Mouse (Mus musculus): Measurements from ENCODE around the gene Nup210l.

The Nup210l gene

DNA sequence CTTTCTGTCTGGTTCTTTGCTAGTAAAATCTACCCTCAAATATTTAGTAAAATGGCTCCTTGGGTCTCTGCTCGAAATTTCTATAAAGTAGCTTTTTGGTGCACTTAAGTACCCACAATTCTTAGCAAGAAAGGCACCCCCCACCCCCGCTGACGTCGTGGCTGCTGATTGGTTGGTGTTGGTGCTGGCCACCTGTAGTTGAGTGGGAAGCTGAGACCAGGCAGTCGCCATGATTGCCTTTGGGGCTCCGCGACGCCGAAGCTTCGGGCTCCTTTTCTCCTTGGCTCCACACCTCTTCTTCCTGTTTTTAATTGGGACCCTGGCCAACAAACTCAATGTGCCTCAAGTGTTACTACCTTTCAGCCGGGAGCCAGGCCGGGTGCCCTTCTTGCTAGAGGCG, at the start of gene Nup210l:
Gene Nup210l, plus strand, starts transcription at position 195 of the 400 bp plus-strand sequence.
- no peak for DNase-seq (ENCODE audit: low read depth, low spot score)

DNA sequence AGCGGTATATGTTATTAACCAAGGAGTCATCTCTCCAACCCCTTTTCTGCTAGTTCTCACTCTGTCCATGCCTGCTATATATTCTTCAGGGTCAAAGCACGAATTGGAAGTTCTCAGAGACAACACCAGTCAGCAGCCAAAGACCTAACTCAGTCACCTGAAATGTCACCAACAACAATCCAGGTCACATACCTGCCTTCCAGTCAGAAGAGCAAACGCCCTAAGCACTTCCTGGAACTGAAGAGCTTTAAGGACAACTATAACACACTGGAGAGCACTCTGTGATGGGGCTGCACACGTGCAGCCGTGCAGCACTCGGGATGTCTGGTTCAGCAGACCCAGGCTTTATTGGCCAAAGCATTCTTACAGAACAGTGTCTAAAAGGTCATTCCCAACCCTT, 42.4 kb upstream of the Nup210l start:
- DNase-seq (ENCODE audit: low read depth, low spot score), result no peak

DNA sequence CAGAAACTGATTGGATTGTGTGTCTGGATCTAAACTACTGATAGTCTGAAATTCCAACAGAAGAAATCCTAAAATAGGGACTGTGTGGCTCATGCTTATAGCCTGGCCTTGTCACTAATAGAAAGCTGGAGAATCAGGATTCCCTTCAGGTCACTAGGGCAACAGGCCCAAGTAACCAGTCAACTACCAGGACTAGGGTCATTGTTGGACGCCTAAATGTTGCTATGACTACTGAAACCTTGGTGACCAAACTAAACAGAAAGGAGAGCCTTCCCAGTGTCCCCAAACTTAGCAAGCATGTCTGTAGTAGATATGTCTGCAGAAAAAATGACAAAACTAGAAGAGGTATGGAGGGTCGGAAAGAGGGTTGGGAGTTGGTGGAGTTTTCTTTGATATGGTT, 41.4 kb upstream of the Nup210l start:
- DNase-seq (ENCODE audit: low read depth, low spot score), result no peak

DNA sequence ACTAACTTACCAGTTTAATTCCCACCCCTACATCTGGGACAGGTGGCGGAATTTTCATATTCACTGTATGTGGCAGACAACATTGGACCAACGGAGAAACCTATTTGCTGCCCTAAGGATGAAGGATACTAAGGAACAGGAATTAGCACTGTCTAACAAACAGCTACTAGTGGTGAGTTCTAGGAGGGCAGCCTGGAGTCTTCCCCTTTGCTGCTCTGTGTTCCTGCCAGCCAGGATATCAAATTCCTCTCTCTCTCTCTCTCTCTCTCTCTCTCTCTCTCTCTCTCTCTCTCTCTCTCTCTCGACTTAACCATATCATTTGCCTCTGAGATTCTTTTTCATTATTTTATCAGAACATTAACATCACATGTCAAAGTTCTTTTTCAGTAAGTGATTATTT, 39.5 kb upstream of the Nup210l start:
- DNase-seq (ENCODE audit: low read depth, low spot score), result no peak

DNA sequence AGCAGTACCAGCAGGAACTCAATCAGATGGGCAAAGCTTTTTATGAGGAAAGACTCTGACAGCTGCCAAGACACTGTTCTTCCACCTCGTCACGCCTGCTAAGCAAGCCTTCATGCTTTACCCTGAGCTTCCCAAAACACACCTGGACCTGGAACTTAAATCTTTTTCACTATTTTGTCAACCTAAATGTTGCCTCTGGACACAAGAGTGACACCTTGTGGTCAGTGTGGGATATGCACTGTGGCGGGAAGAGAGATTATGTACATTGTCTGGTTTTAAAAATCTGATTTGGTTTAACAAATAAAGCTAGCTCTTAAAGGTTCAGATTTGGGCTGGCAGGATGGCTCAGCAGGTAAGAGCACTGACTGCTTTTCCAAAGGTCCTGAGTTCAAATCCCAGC, 38.4 kb upstream of the Nup210l start:
- no peak for DNase-seq (ENCODE audit: low read depth, low spot score)

DNA sequence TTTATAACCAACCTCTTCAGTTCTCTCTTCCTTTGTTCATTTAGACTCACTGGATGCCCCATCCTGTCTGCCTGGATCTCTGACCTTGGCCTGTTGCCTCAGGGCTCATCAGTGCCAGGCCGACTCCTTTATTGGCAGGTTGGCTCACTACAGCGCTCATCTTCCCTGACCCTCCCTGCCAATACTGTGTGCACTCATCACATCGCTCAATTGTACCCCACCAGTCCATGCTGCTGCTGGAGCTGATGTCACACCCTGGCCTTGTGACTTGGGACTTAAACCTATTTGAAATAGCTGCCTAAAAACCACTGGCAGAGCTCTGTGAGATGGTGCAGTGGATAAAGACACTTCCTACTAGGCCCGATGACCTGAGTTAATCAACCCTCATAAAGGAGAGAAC, 36.1 kb upstream of the Nup210l start:
- DNase-seq (ENCODE audit: low read depth, low spot score), result no peak

DNA sequence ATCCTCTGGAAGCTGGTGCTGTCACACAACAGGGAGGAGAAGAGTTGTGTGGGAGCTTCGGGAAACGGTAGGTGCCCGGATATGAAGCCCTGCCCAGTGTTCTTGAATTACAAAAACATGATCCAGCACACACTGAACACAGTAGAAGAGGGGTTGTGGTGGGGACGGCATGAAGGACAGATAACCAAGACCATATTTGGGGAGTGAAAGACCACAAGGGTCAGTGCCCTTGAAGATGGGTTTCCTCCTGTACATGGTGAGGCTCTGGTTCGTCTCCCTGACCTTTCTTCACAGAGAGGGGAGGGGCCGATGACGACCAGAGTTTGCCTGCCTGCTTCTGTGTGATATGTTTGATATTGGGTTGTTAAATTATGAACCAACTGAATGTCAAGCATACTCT, 34.2 kb upstream of the Nup210l start:
- no peak for DNase-seq (ENCODE audit: low read depth, low spot score)

DNA sequence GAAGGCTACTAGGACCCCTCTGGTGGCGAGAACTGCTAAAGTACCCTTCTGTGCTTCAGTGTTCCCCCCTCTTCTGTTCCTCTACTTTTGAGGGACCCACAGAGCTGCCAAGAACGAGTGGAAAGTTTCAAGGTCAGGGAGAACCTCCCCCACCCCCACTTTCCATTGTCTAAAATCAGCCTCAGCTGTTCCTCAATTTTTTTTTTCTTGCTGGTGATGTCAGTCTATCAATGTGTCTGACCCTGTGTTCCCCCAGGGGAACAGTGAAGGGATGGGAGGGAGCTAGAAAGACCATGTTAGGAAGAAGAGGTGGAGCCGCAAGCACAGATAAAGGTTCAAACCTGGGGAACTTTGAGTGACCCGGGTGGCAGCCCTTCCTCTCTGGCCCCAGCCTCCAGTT, 31.6 kb upstream of the Nup210l start, which contains the start of gene Tpm3:
Gene Tpm3, plus strand, starts transcription at position 356 of the 400 bp plus-strand sequence.
- no peak for DNase-seq (ENCODE audit: low read depth, low spot score)

DNA sequence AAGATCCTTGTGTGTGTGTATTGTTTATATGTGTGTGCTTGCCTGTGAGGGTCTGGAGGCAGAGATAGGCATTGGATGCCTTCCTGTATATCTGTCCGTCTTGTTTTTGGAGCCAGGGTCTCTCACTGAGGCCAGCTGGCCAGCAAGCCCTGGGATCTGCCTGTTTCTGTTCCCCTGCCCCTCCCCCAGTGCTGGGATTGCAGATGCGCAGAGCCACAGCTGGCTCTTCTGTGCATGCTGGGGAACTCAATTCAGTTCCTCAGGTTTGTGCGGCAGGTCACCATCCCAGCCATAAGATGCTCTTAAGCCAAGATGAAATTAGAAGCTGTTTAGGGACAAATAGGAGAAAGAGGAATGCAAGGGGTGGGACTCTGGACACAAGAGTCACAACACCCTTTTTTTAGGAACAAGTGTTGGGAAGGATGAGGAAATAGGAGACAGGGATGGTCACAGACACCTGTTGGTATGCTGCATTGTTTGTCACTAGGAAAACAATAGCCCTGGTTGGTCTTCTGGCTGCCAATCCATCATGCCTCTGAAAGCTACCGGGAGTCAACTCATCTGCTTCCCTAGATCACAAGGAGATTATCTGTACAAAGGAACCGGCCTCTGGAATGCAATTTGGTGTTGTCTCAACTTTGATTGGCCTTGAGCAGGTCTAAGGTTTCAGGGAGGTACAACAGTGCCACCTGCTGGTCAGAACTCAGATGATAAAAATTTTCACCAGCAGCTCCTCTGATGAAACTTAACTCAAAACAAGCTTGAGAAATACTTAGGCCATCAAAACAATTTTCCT, 26.8 kb upstream of the Nup210l start:
- DNase-seq (ENCODE audit: low read depth, low spot score), result peak; percentile 74

DNA sequence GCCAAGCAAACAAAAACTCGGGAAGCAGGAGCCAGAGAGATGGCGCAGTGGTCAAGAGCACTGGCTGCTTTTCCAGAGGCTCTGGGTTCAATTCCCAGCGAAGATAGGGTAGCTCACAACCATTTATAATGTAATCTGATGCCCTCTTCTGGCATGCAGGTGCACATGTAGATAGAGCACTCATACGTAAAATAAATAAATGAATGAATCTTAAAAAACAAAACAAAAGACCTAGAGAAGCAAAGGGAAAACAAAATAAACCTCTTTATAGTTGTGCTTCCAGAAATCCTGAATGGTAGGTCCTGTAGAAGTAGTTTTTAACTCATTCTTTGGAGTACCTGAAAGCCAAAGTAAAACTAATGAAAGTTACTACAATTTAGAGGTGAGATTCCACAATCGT, 25.7 kb upstream of the Nup210l start:
- DNase-seq (ENCODE audit: low read depth, low spot score), result no peak

DNA sequence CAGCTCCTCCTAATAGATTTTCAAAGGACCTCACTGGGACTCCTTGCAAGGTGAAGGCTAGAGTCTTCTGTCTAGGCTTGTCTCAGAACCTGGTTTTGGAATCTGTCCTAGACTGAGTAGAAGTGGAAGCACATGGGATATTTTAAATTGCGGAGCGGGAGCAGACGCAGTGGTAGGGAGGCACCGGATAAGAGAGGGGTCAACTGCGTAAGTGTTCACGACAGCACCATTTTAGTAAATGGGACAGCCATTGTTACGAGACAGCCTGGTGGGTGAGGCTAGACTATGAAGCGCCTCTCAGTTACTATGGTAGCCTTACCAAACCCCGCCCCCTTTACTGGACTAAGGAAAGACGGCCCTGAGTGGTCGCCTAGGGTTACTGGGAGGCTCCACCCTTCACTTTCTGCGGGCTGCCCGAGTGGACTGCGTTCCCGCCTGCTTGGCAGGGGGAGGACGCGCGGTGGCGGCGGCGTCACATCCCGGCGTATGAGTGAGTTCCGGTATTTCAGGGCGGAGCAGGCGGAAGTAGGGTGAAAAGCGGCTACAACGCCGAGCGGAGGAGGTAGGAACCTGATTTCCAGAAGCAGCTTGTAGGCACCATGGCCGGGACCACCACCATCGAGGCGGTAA, 24.7 kb upstream of the Nup210l start:
- DNase-seq (ENCODE audit: low read depth, low spot score), result peak; percentile 96

DNA sequence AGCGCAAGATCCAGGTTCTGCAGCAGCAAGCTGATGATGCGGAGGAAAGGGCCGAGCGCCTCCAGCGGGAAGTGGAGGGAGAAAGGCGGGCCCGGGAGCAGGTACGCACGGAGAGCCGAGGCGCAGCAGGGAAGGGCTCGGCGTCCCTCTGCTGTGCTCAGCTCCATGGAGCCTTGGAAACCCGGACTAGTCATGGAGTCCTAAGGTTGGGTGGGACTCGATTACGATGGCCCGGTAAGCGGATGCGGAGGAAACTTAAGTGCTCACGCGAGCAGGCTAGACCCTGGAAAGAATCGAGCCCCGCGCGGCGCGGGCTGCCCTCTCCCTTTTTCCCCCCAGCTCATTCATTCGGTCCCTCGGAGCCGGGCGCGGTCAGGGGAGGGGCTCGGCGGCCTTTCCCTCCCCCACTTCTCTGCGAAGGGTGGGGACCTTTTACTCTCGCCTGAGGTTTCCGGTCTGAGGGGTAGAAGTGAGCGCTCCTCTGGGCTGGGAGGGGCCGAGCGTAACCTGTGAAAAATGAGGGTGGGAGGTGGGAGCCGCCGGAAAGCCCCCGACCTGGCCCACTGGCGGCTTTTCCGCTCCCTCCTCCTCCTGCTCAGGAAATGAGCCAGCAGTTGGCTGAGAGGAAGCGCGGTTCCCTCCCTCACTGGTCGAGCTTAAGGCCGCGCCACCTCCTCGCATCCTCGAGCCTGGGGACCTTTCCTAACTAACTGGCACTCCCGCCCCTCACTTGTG, 24.0 kb upstream of the Nup210l start:
- peak; percentile 74 for DNase-seq (ENCODE audit: low read depth, low spot score)

DNA sequence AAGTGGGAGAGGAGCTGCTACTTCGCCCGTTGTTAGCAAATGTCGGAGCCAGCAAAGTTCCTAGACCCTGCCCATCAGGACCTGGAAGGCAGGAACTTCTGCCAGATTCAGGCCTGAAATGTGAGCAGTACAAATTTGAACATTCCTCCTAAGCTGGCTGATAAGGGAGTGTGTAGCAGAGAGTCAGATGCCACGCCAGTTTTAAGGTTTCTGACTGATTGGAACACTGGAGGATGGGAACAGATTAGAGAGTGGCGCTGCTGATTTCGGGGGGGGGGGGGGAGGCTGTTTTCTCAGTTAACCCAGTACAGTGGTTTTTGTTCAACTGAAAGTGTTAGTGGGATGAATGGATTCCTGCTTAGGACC, 23.5 kb upstream of the Nup210l start:
- DNase-seq (ENCODE audit: low read depth, low spot score), result no peak

DNA sequence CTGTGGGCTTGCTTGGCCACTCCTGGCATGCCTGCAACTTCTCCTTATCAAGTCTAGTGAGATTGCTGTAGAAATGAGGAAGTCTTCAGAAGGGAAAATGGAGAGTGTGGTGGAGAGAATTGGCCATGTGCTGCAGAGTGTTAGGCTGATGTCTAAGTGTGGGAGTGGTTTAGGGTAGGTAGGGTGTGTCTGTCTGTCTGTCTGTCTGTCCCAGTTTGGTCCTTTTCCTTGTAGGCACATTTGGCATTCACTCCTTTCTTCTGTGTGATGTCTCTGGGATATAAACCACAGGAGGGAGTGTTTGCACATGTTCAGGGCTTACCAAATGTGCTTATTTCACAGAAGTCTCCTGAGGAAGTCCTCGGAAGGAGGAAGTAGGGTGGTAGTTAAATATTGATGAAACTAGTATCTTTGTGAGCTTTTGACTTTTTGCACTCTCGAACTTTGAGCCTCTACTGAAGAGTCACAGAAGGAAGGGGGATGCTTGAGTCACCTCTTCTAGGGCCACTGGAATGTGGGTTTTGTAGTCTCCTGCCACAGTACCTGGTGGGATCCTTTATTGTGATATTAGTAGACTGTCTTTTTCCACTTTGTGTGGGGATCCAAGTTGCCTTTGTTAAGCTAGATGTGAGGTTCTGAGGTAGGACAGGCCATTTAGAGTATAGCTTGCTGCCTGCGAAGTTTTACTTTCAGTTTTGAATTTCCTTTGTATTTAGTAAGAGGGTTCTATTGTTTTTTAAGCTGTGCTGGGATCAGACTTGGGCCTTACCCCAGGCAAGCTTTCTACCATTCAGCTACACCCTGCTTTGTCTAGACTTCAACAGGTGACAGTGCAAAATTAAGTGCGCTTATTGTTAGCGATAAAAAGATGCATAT, 22.3 kb upstream of the Nup210l start:
- DNase-seq (ENCODE audit: low read depth, low spot score), result no peak

DNA sequence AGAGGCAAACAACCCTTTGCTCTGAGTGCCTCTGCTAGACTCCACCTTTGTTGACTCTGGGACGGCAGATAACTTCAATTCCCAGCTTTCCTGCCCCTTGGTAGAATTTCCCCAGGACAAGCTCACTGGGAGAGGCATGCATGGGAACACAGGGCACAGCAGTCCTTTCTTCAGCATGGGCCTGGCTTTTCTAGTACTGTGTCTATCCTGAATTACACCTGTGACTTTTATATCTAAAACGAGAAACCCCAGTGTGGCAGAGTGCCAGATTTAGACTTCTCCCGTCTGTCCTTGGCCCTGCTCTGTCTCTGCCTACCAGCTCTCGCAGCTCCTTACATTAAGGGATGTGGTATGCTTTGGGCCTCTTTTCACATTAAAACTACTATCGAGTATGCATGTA, 20.9 kb upstream of the Nup210l start:
- DNase-seq (ENCODE audit: low read depth, low spot score), result no peak

DNA sequence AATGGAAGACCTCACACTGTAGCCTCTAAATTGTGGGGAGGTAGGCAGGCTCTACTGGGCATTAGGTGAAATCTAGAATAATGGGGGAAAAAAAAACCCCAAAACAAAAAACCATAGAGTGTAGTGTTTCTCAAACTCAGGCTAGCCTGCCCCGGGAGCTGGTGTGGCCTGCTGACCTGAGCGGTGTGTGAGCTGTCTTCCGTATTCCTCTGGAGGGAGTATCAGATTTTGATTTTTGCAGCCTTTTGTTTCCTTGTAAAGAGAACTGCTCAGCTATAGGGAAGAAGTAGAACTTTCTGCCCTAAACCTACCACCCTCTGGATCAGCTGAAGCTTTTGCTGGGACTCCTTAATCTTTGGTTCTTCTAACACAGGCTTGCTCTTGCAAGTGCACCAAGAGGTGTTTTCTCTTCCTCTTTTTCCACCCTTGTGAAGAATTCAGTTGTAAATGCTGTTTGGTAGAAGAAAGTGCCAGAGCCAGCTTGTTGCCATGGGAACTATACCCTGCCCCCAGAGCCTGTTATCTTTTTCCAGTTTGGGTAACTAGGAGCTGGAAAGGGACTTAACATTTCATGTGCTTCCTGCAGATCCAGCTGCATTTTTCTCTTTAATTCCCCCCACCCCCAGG, 20.1 kb upstream of the Nup210l start:
- no peak for DNase-seq (ENCODE audit: low read depth, low spot score)

DNA sequence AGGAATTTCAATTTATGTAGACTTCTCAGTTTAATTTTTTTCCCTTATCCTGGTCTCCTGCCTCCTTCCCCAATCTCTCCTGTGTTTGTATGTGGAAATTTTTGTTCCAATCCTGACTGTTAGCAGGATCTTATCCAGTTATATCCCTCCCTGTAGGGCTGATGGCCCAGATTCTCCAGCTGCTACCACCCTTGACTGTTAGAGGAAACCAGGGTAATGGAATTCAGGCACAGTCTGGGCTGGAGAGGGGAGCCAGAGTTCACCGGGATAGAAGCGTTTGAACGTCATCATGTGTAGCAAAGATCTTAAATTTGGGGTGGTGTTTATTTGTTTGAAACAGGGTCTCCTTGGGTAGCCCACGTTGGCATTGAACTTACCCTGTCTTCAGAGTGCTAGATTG, 19.1 kb upstream of the Nup210l start:
- DNase-seq (ENCODE audit: low read depth, low spot score), result no peak

DNA sequence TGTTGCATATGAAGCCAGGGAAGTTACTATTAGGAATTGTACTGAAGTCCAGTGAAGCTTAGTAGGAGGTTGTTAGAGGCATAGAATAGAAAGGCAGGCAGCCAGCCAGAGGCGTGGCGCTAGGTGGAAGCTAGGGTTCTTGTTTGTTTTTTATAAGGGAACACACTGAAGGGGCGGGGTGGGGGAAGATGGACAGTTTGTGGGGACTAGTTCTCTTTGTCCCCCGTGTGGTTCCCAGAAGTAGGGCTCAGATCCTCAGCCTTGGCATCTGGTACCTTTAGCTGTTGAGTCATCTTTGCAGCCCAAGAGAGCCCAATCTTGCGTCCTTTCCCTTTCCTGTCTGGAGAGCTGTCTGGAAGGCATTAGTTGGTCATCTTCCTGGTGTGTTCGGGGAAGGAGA, 18.7 kb upstream of the Nup210l start:
- no peak for DNase-seq (ENCODE audit: low read depth, low spot score)

DNA sequence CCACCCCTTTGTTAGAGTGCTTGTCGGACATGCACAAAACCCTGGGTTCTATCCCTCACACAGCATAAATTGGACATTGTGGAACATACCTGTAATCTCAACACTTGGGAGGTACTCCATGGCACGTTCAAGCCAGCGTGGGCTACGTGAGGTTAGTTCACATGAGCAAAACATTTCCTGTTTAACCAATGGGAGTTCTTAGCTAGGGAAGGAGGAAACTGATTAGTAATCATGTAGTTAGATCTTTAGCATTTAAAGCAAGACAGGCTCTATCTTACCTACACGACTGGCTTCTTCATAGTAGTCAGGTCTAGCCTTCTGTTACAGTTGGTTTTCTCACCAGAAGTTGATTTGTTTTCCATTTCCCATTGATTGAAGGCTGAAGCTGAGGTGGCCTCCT, 17.9 kb upstream of the Nup210l start:
- DNase-seq (ENCODE audit: low read depth, low spot score), result no peak

DNA sequence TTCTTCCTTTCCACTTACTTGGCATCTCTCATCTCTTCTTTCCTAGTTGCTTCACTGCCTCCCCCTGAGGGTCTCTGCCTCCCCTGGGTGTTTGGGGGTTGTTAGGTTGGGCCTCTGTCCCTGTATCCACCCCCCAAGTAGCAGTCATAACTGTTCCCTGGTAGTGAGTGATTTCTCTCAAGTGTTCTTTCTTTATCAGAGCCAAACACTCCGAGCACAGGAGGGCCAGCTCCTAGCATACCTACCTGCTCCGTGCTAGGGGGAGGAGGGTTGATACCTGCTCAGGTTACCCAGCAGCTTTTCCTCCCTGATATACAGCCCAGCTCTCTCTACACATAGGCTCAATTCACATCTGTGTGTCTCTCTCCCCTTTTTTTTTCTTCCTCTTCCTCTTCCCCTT, 15.3 kb upstream of the Nup210l start:
- DNase-seq (ENCODE audit: low read depth, low spot score), result no peak

DNA sequence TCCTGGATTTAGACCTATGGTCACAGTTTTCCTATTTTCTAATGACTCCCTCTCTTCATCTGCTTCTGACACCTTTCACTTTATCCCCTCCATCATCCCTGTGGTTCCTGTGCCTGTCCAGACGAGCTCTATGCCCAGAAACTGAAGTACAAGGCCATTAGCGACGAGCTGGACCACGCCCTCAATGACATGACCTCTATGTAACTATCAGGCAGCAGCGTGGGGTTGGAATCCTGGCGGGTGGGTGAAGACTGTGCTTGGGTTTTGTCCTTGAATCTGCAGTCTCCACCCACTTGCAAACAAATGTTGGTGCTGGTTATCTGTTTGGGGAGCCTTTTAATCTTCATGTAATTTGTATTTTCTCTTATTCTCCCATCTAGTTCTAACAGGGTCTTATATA, 13.0 kb upstream of the Nup210l start:
- no peak for DNase-seq (ENCODE audit: low read depth, low spot score)

Data from WW6 (cell line).